Mouse (Mus musculus): Measurements from ENCODE around the gene Wdr20.

- TF ChIP-seq CTCF (IDR thresholded peaks at IDR 0.05; ENCODE audit: low read depth) (no peak), EP300 (optimal IDR thresholded peaks at IDR 0.05) (no peak)
Observed at GRCm38 (mm10) chr12:110707451-110707850, 30.3 kb upstream of the Wdr20 start.
